In the genomic region with DNA sequence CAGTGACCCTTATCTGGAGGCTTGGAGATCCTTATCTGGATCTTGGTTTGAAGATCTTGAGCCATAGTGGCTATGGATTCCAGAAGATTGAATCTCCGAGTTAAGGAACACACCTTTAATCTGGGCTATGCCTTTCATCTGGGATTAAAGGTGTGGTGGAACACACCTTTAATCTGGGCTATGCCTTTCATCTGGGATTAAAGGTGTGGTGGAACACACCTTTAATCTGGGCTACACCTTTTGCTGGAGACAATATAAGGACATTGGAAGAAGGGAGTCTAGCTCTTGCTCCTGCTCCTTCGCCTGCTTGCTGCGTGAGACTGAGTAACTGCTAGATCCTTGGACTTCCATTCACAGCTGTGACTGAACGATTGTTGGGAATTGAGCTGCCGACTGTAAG, we compare ENCODE assay signal across 7 mouse cellular contexts. TPM values are rescaled to one million over a fixed set of nuclear protein-coding genes. Genes with fewer than 3 reads are reported as not detected.
DNase-seq lines count a peak whose midpoint lies in the region; ATAC-seq and TF ChIP-seq lines count a peak whose summit lies in the region.
"Not testable (repeated sequence)": the region's sequence is repeated elsewhere in the genome, so short reads cannot be mapped to it uniquely, and the experiment has no call there.
"Had no signal": no experiment of that assay in that cellular context is flagged by ENCODE, and none has a peak within 500 bp of the region (broad histone marks: within the 10 kb centered on the region; RNA-seq: fewer than 3 reads in every experiment).

A gene (plus strand): TSS at position 301 of the 400 bp plus-strand sequence.

- not testable (repeated sequence) for TF ChIP-seq CTCF in gastrocnemius, adult 2 months (IDR thresholded peaks at IDR 0.05); heart, adult 2 months (IDR thresholded peaks at IDR 0.05)

- H3K79me2 ChIP-seq in heart, adult 2 months (replicated peaks; ENCODE audit: control insufficient read depth, insufficient read depth, low read length) = not testable (repeated sequence)

- not testable (repeated sequence) for H3K36me3 ChIP-seq in heart, adult 2 months (ENCODE audit: control insufficient read depth, insufficient read depth, low read length); heart, embryonic 12.5 days; heart, embryonic 16.5 days (ENCODE audit: control insufficient read depth, insufficient read depth)

- H3K4me1 ChIP-seq in heart, adult 2 months (ENCODE audit: control insufficient read depth, insufficient read depth, low read length) = not testable (repeated sequence)
- H3K4me1 ChIP-seq in heart, embryonic 12.5 days (replicated peaks) = peaks cover 21% of the 10 kb centered on the region
- peaks cover 16% of the 10 kb centered on the region for H3K4me1 ChIP-seq in heart, embryonic 16.5 days (ENCODE audit: control insufficient read depth, insufficient read depth, low read length)

- H3K4me3 ChIP-seq in gastrocnemius, adult 2 months; heart, adult 2 months; heart, embryonic 12.5 days; heart, embryonic 16.5 days (ENCODE audit: low read length): not testable (repeated sequence)

- not testable (repeated sequence) for H3K27ac ChIP-seq in gastrocnemius, adult 2 months; heart, adult 2 months; heart, embryonic 12.5 days (ENCODE audit: poor library complexity, severe bottlenecking); heart, embryonic 16.5 days (ENCODE audit: low read length)

- TF ChIP-seq POLR2A in heart, adult 2 months (IDR thresholded peaks at IDR 0.05; ENCODE audit: insufficient read depth, low read depth, low read length) = not testable (repeated sequence)

- DNase-seq in gastrocnemius, adult 2 months; gastrocnemius, postnatal 25 days; heart, adult 2 months; heart, postnatal 25 days (ENCODE audit: low spot score): not testable (repeated sequence)

- H3K27me3 ChIP-seq in heart, adult 2 months (ENCODE audit: control insufficient read depth, insufficient read depth, low read length); heart, embryonic 12.5 days (replicated peaks); heart, embryonic 16.5 days (ENCODE audit: control insufficient read depth, insufficient read depth, low read length): not testable (repeated sequence)

- TF ChIP-seq EP300 in heart, adult 2 months (IDR thresholded peaks at IDR 0.05; ENCODE audit: insufficient read depth, low read depth, low read length) = not testable (repeated sequence)

- not testable (repeated sequence) for H3K9ac ChIP-seq in heart, adult 2 months (ENCODE audit: low read depth, low read length); heart, embryonic 12.5 days; heart, embryonic 16.5 days (ENCODE audit: low read length)

- ATAC-seq in heart, embryonic 12.5 days (ENCODE audit: insufficient number of reproducible peaks, low FRiP score); heart, embryonic 16.5 days (replicated peaks; ENCODE audit: extremely low read depth, insufficient read depth, low FRiP score): not testable (repeated sequence)

- intact Hi-C loops in gastrocnemius, adult 2 months (cut with DNase I); heart, adult 2 months (cut with DNase I); heart, postnatal 25 days (cut with DNase I): not testable (repeated sequence)

- H3K4me2 ChIP-seq in heart, embryonic 12.5 days; heart, embryonic 16.5 days (ENCODE audit: low read depth, low read length): not testable (repeated sequence)

- not testable (repeated sequence) for H3K9me3 ChIP-seq in heart, embryonic 12.5 days (replicated peaks); heart, embryonic 16.5 days (replicated peaks; ENCODE audit: control insufficient read depth, low read length)

- 93% methylated on average over 2 of the region's 5 CpGs for WGBS in heart, adult 2 months
- WGBS in heart, embryonic 12.5 days = 100% methylated on average over 2 of the region's 5 CpGs
- WGBS in heart, embryonic 16.5 days = no CpG with 5 or more reads among the region's 5 CpGs

RNA-seq across cellular contexts. Expression of the gene that starts here (rescaled TPM):
- 10 to 100 TPM; 48.9 to 54.2 TPM for total RNA-seq in gastrocnemius, adult 2 months (2021)
- total RNA-seq in gastrocnemius, postnatal 25 days (2021) = 10 to 100 TPM; 37.4 to 44.4 TPM
- total RNA-seq in heart, adult 2 months (2021) = 10 to 100 TPM; 29.4 to 35.5 TPM
- polyA plus RNA-seq in heart, adult 2 months (2012; rRNA removed) = 13.4 and 24.3 TPM in 2 replicates
- 22.9 and 24.9 TPM in 2 replicates for polyA plus RNA-seq in heart, embryonic 12.5 days (2016; fragmentation: Nextera tagmentation; extraction: Ambion mirVana)
- polyA plus RNA-seq in heart, embryonic 16.5 days (2015; fragmentation: Nextera tagmentation; extraction: Ambion mirVana) = 46.9 and 48.4 TPM in 2 replicates
- total RNA-seq in heart, postnatal 25 days (2021) = 10 to 100 TPM; 25.3 to 26.7 TPM
- polyA plus RNA-seq: inflammation-experienced regulatory T-cells, adult 6 months had no signal
